16 mouse cellular contexts compared by ENCODE assay signal in the genomic region with DNA sequence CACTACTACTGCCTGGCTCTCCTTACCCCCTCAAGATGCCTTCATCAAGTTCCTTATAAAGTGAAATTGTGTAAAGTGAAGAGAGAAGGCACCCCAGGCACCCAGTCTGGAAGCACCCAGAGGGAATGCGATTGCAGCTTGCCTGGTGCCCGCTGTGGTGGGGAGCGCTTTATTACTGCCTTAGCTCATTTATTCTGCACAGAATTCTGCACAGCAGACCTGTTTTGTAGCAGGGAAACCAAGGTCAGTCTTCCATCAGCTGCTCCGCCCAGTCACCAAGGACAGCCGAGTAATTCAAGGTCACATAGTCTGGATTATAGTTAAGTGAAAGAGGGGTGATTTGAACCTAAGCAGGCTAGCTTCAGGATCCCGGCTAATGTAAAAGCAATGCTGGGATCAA. TPM values are rescaled to one million over a fixed set of nuclear protein-coding genes. Genes with fewer than 3 reads are reported as not detected.
DNase-seq lines count a peak whose midpoint lies in the region; ATAC-seq and TF ChIP-seq lines count a peak whose summit lies in the region.
"Had no signal": no experiment of that assay in that cellular context is flagged by ENCODE, and none has a peak within 500 bp of the region (broad histone marks: within the 10 kb centered on the region; RNA-seq: fewer than 3 reads in every experiment).

No protein-coding gene starts in this region.

- no peak for ATAC-seq in granulocyte monocyte progenitor cell, adult 5-6 weeks (replicated peaks; ENCODE audit: poor library complexity, severe bottlenecking)
- ATAC-seq: CD4-positive, CD25-positive, alpha-beta regulatory T cell, adult 4 months; midbrain, embryonic 15.5 days had no signal

- peaks cover 93% of the 10 kb centered on the region for H3K36me3 ChIP-seq in E14TG2a.4 (ENCODE audit: insufficient read depth, low read length)
- H3K36me3 ChIP-seq: heart, embryonic 10.5 days; midbrain, embryonic 15.5 days had no signal

- H3K4me3 ChIP-seq in E14TG2a.4 (replicated peaks; ENCODE audit: low read length) = 0 out of 2 replicates have a peak overlapping the region, but pooled peaks have one; percentile 20
- H3K4me3 ChIP-seq: heart, embryonic 10.5 days; layer of hippocampus, adult 2 months; midbrain, embryonic 15.5 days had no signal

- H3K4me1 ChIP-seq in E14TG2a.4 (replicated peaks; ENCODE audit: low read depth, low read length) = peaks cover 13% of the 10 kb centered on the region

- peaks cover 96% of the 10 kb centered on the region for H3K9me3 ChIP-seq in E14TG2a.4 (ENCODE audit: low read length)
- H3K9me3 ChIP-seq: heart, embryonic 10.5 days; midbrain, embryonic 15.5 days had no signal

- DNase-seq in kidney, adult 18-20 months = peak; percentile 46
- no peak for DNase-seq in kidney, postnatal 10 days
- peak; percentile 34 for DNase-seq in ES-CJ7 (ENCODE audit: low read depth, low spot score)
- DNase-seq in kidney, postnatal 14 days = peak; percentile 53
- DNase-seq in heart, postnatal 36 days = no peak
- DNase-seq: cerebellum, postnatal 10 days; heart, postnatal 14 days; liver; lung, adult 2 months; right cerebral cortex, postnatal 4 days had no signal

- no peak for TF ChIP-seq CTCF in E14TG2a.4 (conservative IDR thresholded peaks at IDR 0.05; ENCODE audit: low read length)

- intact Hi-C loops in heart, postnatal 36 days (cut with DNase I) = no loop called here

- H3K27me3 ChIP-seq in E14TG2a.4 (ENCODE audit: insufficient read depth, low read length) = no peaks in the 10 kb centered on the region
- H3K27me3 ChIP-seq: midbrain, embryonic 15.5 days had no signal

RNA-seq across cellular contexts. Expression of gene Lrrc8d, which starts 14.7 kb away (rescaled TPM):
- total RNA-seq in heart, postnatal 36 days (2021) = 1 to 10 TPM; 8.6 to 9.8 TPM
- total RNA-seq in granulocyte monocyte progenitor cell, adult 5-6 weeks (2014; fragmentation: Nextera tagmentation) = 44.6 and 45.0 TPM in 2 replicates
- total RNA-seq in granulocyte monocyte progenitor cell, adult 5-6 weeks (2017) = 15.5 and 15.7 TPM in 2 replicates

Comparison
In these comparisons a context has a peak if more than half of its experiments do, and no peak if none do; other contexts are left out.
1. DNase-seq: peak in kidney, adult 18-20 months (single experiment), ES-CJ7 (single experiment) and kidney, postnatal 14 days (single experiment); none in kidney, postnatal 10 days (single experiment) and heart, postnatal 36 days (0 of 2).